Mouse (Mus musculus) embryonic facial prominence, embryonic 10.5 days (tissue): ENCODE data around the gene Ifitm10. TPM values are rescaled to one million over a fixed set of nuclear protein-coding genes. Genes with fewer than 3 reads are reported as not detected.

Source experiments
- DNase-seq: peaks from one replicate; pipeline ENCODE4 v3.0.0-alpha.2; 2017; ENCODE audit warnings: low spot score
- H3K27ac ChIP-seq: fragments of 300-500 bp; sonication (generic); replicated peaks from 2 replicates; pipeline ENCODE4 v1.5.1; 2016; ENCODE audit warnings: mild to moderate bottlenecking
- H3K27me3 ChIP-seq: fragments of 300-500 bp; sonication (generic); replicated peaks from 2 replicates; pipeline ENCODE4 v1.6.1; 2016; ENCODE audit warnings: low read depth, mild to moderate bottlenecking; ENCODE audit not compliant: poor library complexity, severe bottlenecking
- H3K36me3 ChIP-seq: fragments of 300-500 bp; sonication (generic); replicated peaks from 2 replicates; pipeline ENCODE4 v1.6.1; 2016; ENCODE audit warnings: mild to moderate bottlenecking, moderate library complexity
- H3K4me1 ChIP-seq: fragments of 300-500 bp; sonication (generic); 2 replicates; pipeline ENCODE4 v1.6.1; 2016
- H3K4me3 ChIP-seq: fragments of 300-500 bp; sonication (generic); 2 replicates; pipeline ENCODE4 v1.5.1; 2016; ENCODE audit warnings: mild to moderate bottlenecking, moderate library complexity
- H3K9me3 ChIP-seq: fragments of 300-500 bp; sonication (generic); 2 replicates; pipeline ENCODE4 v1.6.1; 2016; ENCODE audit warnings: mild to moderate bottlenecking
- whole genome bisulfite sequencing: fragments of 180-500 bp; shearing (Covaris S2); methylation state at CpG from one replicate; pipeline ENCODE4 v1.1.7; 2016; 5-methylcytosine and 5-hydroxymethylcytosine counted together
- polyA plus RNA-seq: library from polyadenylated mRNA; unstranded; fragments of >200 nt; fragmentation: Nextera tagmentation; extraction: Ambion mirVana; gene quantifications from 2 replicates; pipeline ENCODE4 v1.2.1, GENCODE M21; 2016

Gene Ifitm10
- polyA plus RNA-seq, 1 experiment from 2014 or later = 2.2 TPM

- H3K27ac ChIP-seq = no peak overlapping the region
- WGBS = 36% methylated on average over 7 of the region's 7 CpGs
- peak; percentile 44 for DNase-seq
- H3K4me1 ChIP-seq = peaks cover 29% of the 10 kb centered on the region
- H3K4me3 ChIP-seq = no peak overlapping the region
- no peaks in the 10 kb centered on the region for H3K36me3 ChIP-seq
- H3K9me3 ChIP-seq = no peaks in the 10 kb centered on the region
- H3K27me3 ChIP-seq = no peaks in the 10 kb centered on the region
Observed at GRCm38 (mm10) chr7:142400750-142401142, 27.2 kb upstream of the Ifitm10 start.

- no peak for DNase-seq
- WGBS = 70% methylated on average over 7 of the region's 7 CpGs
- peaks cover 29% of the 10 kb centered on the region for H3K4me1 ChIP-seq
- no peaks in the 10 kb centered on the region for H3K27me3 ChIP-seq
- no peak overlapping the region for H3K4me3 ChIP-seq
- peak overlapping the region; percentile 24; the same call in 1 of the 2 replicates for H3K27ac ChIP-seq
- H3K36me3 ChIP-seq = no peaks in the 10 kb centered on the region
- no peaks in the 10 kb centered on the region for H3K9me3 ChIP-seq
Observed at GRCm38 (mm10) chr7:142400112-142400749, 26.7 kb upstream of the Ifitm10 start.

- WGBS = 76% methylated on average over 1 of the region's 1 CpGs
- no peaks in the 10 kb centered on the region for H3K36me3 ChIP-seq
- peaks cover 29% of the 10 kb centered on the region for H3K4me1 ChIP-seq
- H3K9me3 ChIP-seq = no peaks in the 10 kb centered on the region
- no peaks in the 10 kb centered on the region for H3K27me3 ChIP-seq
- H3K4me3 ChIP-seq = no peak overlapping the region
- no peak for DNase-seq
- H3K27ac ChIP-seq = no peak overlapping the region
Observed at GRCm38 (mm10) chr7:142399250-142399649, 25.7 kb upstream of the Ifitm10 start.

GRCm38 (mm10) chr7:142398052-142398451 lies 24.5 kb upstream of the Ifitm10 start:
- peaks cover 32% of the 10 kb centered on the region for H3K4me1 ChIP-seq
- H3K4me3 ChIP-seq = no peak overlapping the region
- no peaks in the 10 kb centered on the region for H3K27me3 ChIP-seq
- no peak for DNase-seq
- WGBS = 58% methylated on average over 2 of the region's 2 CpGs
- no peaks in the 10 kb centered on the region for H3K36me3 ChIP-seq
- H3K9me3 ChIP-seq = no peaks in the 10 kb centered on the region
- no peak overlapping the region; the same call in 1 of the 2 replicates for H3K27ac ChIP-seq

GRCm38 (mm10) chr7:142396611-142397010 lies 23.1 kb upstream of the Ifitm10 start:
- H3K27ac ChIP-seq = no peak overlapping the region
- H3K4me1 ChIP-seq = peaks cover 37% of the 10 kb centered on the region
- H3K36me3 ChIP-seq = no peaks in the 10 kb centered on the region
- WGBS = 90% methylated on average over 1 of the region's 1 CpGs
- H3K4me3 ChIP-seq = no peak overlapping the region
- H3K9me3 ChIP-seq = no peaks in the 10 kb centered on the region
- no peaks in the 10 kb centered on the region for H3K27me3 ChIP-seq
- DNase-seq = no peak

GRCm38 (mm10) chr7:142395472-142395871 lies 21.9 kb upstream of the Ifitm10 start:
- no peaks in the 10 kb centered on the region for H3K36me3 ChIP-seq
- H3K27me3 ChIP-seq = no peaks in the 10 kb centered on the region
- H3K4me3 ChIP-seq = no peak overlapping the region
- H3K4me1 ChIP-seq = peaks cover 29% of the 10 kb centered on the region
- DNase-seq = no peak
- no peak overlapping the region for H3K27ac ChIP-seq
- WGBS = 91% methylated on average over 4 of the region's 4 CpGs
- H3K9me3 ChIP-seq = no peaks in the 10 kb centered on the region

- no peak overlapping the region for H3K27ac ChIP-seq
- H3K36me3 ChIP-seq = no peaks in the 10 kb centered on the region
- no peaks in the 10 kb centered on the region for H3K27me3 ChIP-seq
- peaks cover 20% of the 10 kb centered on the region for H3K4me1 ChIP-seq
- H3K9me3 ChIP-seq = no peaks in the 10 kb centered on the region
- 78% methylated on average over 6 of the region's 6 CpGs for WGBS
- no peak for DNase-seq
- H3K4me3 ChIP-seq = no peak overlapping the region
Observed at GRCm38 (mm10) chr7:142394261-142395190, 21.0 kb upstream of the Ifitm10 start.

- Histone ChIP-seq H3K27me3 (no peaks in the 10 kb centered on the region), H3K4me1 (peaks cover 18% of the 10 kb centered on the region), H3K36me3 (no peaks in the 10 kb centered on the region), H3K4me3 (no peak overlapping the region), H3K27ac (peak overlapping the region; percentile 30; the same call in 1 of the 2 replicates), H3K9me3 (no peaks in the 10 kb centered on the region)
- no peak for DNase-seq
- WGBS = 29% methylated on average over 4 of the region's 4 CpGs
Observed at GRCm38 (mm10) chr7:142393191-142393590, 19.6 kb upstream of the Ifitm10 start.

GRCm38 (mm10) chr7:142391609-142392008 lies 18.1 kb upstream of the Ifitm10 start:
- no peak for DNase-seq
- Histone ChIP-seq H3K9me3 (no peaks in the 10 kb centered on the region), H3K27me3 (no peaks in the 10 kb centered on the region), H3K4me1 (peaks cover 20% of the 10 kb centered on the region), H3K4me3 (no peak overlapping the region), H3K36me3 (no peaks in the 10 kb centered on the region), H3K27ac (no peak overlapping the region)
- WGBS = 70% methylated on average over 4 of the region's 4 CpGs

- 80% methylated on average over 3 of the region's 3 CpGs for WGBS
- H3K27me3 ChIP-seq = no peaks in the 10 kb centered on the region
- H3K36me3 ChIP-seq = no peaks in the 10 kb centered on the region; the same call in 1 of the 2 replicates
- no peak overlapping the region for H3K4me3 ChIP-seq
- no peak for DNase-seq
- no peak overlapping the region for H3K27ac ChIP-seq
- H3K4me1 ChIP-seq = peaks cover 25% of the 10 kb centered on the region
- no peaks in the 10 kb centered on the region for H3K9me3 ChIP-seq
Observed at GRCm38 (mm10) chr7:142391108-142391507, 17.6 kb upstream of the Ifitm10 start.

GRCm38 (mm10) chr7:142389961-142390650 lies 16.6 kb upstream of the Ifitm10 start:
- H3K4me1 ChIP-seq = peaks cover 31% of the 10 kb centered on the region
- peaks cover 9% of the 10 kb centered on the region for H3K36me3 ChIP-seq
- H3K27me3 ChIP-seq = no peaks in the 10 kb centered on the region
- no peak overlapping the region for H3K4me3 ChIP-seq
- DNase-seq = no peak
- H3K9me3 ChIP-seq = no peaks in the 10 kb centered on the region
- no peak overlapping the region for H3K27ac ChIP-seq
- WGBS = 89% methylated on average over 3 of the region's 3 CpGs

GRCm38 (mm10) chr7:142388740-142389139 lies 15.2 kb upstream of the Ifitm10 start:
- Histone ChIP-seq H3K4me1 (peaks cover 31% of the 10 kb centered on the region), H3K36me3 (peaks cover 23% of the 10 kb centered on the region), H3K27ac (peak overlapping the region; percentile 88; the same call in 1 of the 2 replicates), H3K9me3 (no peaks in the 10 kb centered on the region), H3K27me3 (no peaks in the 10 kb centered on the region), H3K4me3 (no peak overlapping the region)
- no peak for DNase-seq
- 93% methylated on average over 2 of the region's 2 CpGs for WGBS
